Mouse (Mus musculus): ENCODE measurements at regions not wholly inside any gene's neighbourhood (a gene's known extent, or its start where the extent isn't known, plus 50 kb on each side); places are given as distances from the start of the nearest gene placed in this dataset.

DNA sequence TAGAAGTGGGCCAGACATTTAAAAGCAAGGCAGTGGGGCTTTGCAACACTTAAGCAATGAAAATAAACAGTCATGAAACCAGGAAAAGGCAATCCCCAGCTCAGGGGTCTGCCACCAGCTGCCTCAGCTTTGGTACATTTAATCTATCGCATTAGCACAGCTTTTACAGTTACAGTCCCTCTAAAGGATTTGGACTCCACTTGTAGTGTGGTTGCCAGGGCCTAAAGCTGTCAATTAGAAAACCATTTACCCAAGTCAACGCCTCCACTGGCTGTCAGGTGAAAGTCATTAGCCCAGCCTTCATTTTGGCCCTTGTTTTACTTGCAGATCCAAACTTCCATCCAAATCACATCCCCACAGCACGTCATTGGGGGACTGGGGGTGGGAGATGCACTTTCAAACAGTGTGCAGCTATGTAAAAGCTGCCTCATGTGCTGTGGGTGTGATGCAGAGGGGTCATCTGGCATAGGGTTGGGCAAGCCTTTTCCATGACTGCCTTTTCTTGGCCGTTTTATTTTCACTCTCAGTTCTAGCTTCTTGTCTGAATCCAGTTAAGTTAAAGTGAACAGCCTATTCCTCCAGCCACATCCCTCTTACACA lies 664.9 kb upstream of the 2610301B20Rik start:
- no peak overlapping the region for H3K27ac ChIP-seq (ENCODE audit: insufficient read depth, low read depth, low read length)
- H3K36me3 ChIP-seq (ENCODE audit: control insufficient read depth, insufficient read depth, low read length), result no peaks in the 10 kb centered on the region
- H3K4me1 ChIP-seq (ENCODE audit: control insufficient read depth, insufficient read depth, insufficient read length, low read length), result no peaks in the 10 kb centered on the region
- TF ChIP-seq POLR2A (IDR thresholded peaks at IDR 0.05; ENCODE audit: low read depth, low read length) (no peak), CTCF (IDR thresholded peaks at IDR 0.05; ENCODE audit: extremely low read depth, insufficient read length, insufficient replicate concordance, low read depth, low read length) (no peak)
- no peak overlapping the region for H3K4me3 ChIP-seq (ENCODE audit: low read depth, low read length)
- H3K27me3 ChIP-seq (ENCODE audit: control insufficient read depth, insufficient read depth, low read length), result no peaks in the 10 kb centered on the region
- WGBS, result 60% methylated on average over 4 of the region's 4 CpGs

DNA sequence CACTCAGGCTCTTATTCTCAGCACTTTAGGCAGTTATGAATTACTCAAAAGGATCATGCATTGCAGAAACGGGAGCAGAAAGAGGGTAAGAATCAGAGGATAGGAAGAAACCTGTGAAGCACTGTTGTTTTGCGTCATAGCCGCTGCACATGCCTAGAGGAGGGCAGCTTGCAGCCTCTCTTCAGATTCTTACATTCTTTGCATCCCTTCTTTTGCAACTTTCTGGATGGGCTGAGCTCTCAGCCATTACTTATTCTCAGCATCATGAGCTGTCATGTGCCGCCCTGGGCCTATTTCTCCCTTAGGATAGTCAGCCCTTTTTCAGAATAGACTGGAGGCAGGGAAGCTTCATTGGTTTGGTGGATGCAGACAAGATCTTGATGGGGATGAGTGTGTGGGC lies 663.0 kb upstream of the 2610301B20Rik start:
- no peak overlapping the region for H3K4me3 ChIP-seq (ENCODE audit: low read depth, low read length)
- no peaks in the 10 kb centered on the region for H3K27me3 ChIP-seq (ENCODE audit: control insufficient read depth, insufficient read depth, low read length)
- no peak overlapping the region for H3K27ac ChIP-seq (ENCODE audit: insufficient read depth, low read depth, low read length)
- no peaks in the 10 kb centered on the region for H3K36me3 ChIP-seq (ENCODE audit: control insufficient read depth, insufficient read depth, low read length)
- no peaks in the 10 kb centered on the region for H3K4me1 ChIP-seq (ENCODE audit: control insufficient read depth, insufficient read depth, insufficient read length, low read length)
- 87% methylated on average over 4 of the region's 4 CpGs for WGBS
- TF ChIP-seq POLR2A (IDR thresholded peaks at IDR 0.05; ENCODE audit: low read depth, low read length), result no peak
- TF ChIP-seq CTCF (IDR thresholded peaks at IDR 0.05; ENCODE audit: extremely low read depth, insufficient read length, insufficient replicate concordance, low read depth, low read length), result no peak

DNA sequence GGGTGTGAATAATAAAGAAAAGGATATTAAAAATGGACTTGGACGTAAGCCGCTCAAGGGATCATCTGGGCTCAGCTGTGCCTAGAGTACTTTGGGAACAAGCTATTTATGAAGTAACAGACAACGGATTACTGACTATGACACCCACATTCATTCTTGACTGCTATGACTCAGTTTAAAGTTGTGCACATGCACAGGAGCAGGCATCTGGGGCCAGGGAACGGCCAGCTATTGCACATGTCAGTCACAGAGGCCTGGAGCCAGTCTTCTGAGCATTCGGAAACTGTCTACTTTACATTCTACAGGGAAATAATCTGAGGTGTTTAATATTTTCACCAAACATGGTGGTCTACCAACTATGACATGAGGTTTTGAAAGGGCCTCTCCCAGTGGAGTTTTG lies 639.0 kb upstream of the 2610301B20Rik start:
- no peak overlapping the region for H3K27ac ChIP-seq (ENCODE audit: insufficient read depth, low read depth, low read length)
- no peak overlapping the region for H3K4me3 ChIP-seq (ENCODE audit: low read depth, low read length)
- no peaks in the 10 kb centered on the region for H3K27me3 ChIP-seq (ENCODE audit: control insufficient read depth, insufficient read depth, low read length)
- no peaks in the 10 kb centered on the region for H3K4me1 ChIP-seq (ENCODE audit: control insufficient read depth, insufficient read depth, insufficient read length, low read length)
- no peak for TF ChIP-seq CTCF (IDR thresholded peaks at IDR 0.05; ENCODE audit: extremely low read depth, insufficient read length, insufficient replicate concordance, low read depth, low read length)
- no peak for TF ChIP-seq POLR2A (IDR thresholded peaks at IDR 0.05; ENCODE audit: low read depth, low read length)
- WGBS, result 87% methylated on average over 5 of the region's 5 CpGs
- no peaks in the 10 kb centered on the region for H3K36me3 ChIP-seq (ENCODE audit: control insufficient read depth, insufficient read depth, low read length)

DNA sequence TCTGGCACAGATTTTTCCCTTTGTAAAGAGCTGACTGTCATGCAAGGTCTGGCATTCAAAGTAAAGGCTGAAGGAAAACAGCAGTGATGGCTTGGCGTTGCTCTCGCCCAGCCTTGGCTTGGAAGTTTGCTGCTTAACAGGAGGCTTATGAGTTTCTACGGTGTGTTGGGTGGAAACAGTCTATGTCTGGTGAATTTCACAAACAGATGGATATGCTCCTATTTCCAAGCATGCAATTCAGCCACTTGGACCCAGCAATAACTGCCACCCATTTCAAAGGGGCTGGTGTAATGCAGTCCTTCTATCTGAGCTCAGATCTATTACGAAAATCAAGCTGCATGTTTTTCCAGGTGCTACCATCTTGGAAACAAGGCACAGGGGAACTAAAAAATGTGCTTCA lies 632.2 kb upstream of the 2610301B20Rik start:
- Histone ChIP-seq H3K27me3 (ENCODE audit: control insufficient read depth, insufficient read depth, low read length) (no peaks in the 10 kb centered on the region), H3K4me1 (ENCODE audit: control insufficient read depth, insufficient read depth, insufficient read length, low read length) (no peaks in the 10 kb centered on the region), H3K27ac (ENCODE audit: insufficient read depth, low read depth, low read length) (no peak overlapping the region), H3K4me3 (ENCODE audit: low read depth, low read length) (no peak overlapping the region), H3K36me3 (ENCODE audit: control insufficient read depth, insufficient read depth, low read length) (no peaks in the 10 kb centered on the region)
- 86% methylated on average over 4 of the region's 4 CpGs for WGBS
- TF ChIP-seq CTCF (IDR thresholded peaks at IDR 0.05; ENCODE audit: extremely low read depth, insufficient read length, insufficient replicate concordance, low read depth, low read length) (no peak), POLR2A (IDR thresholded peaks at IDR 0.05; ENCODE audit: low read depth, low read length) (no peak)

DNA sequence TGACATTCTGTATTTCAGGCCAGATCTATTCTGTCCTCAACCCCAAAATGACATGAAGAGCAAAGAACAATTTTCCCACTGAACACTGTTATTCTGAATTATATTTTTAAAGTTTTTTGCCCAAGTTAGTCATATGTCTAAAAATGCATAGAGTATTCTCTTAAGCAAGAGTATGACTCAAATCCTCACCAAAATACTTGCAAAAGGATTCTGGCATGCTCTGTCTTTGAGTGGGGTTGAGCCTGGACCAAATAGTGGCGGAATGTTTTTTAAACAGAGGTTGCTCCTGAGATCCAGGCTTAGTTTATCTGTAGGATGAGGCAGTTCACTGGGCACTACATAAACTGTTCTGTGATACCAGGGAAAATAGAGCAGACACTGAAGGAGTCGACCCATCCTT lies 631.4 kb upstream of the 2610301B20Rik start:
- WGBS, result 44% methylated on average over 2 of the region's 2 CpGs

DNA sequence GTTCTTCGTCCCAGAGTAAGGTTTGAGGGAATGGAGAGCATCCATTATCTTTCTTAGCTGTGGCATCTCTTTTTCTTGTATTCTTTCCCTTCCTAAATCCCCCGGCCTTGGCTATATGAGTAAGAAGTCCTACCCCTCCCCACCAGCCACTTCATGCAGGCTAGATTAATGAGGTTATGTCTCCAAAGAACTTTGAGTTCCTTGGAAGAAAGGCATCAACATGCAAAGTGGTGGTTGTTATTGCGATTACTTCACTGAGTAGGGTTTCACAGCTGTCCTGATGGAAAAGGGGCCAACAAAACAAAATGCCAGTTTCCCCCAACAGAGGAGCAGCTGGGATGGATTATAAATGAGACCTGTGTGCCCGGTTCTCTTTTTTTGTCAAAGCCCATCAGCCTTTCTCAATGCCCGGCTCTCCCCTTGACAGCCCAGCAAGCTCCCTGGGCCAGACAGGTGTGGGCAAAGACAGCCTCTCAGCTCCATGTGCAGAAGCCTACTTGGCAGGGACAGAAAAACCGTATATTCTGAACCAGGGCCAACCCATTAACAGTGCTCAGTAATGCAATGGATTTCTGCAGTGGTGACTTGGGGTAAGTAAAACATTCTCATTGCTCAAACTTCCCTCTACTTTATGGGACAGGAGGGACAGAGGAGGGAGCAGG lies 620.1 kb upstream of the 2610301B20Rik start:
- WGBS, result 75% methylated on average over 6 of the region's 6 CpGs
- H3K36me3 ChIP-seq (ENCODE audit: control insufficient read depth, insufficient read depth, low read length), result no peaks in the 10 kb centered on the region
- H3K4me3 ChIP-seq (ENCODE audit: low read depth, low read length), result no peak overlapping the region
- no peak overlapping the region for H3K27ac ChIP-seq (ENCODE audit: insufficient read depth, low read depth, low read length)
- TF ChIP-seq POLR2A (IDR thresholded peaks at IDR 0.05; ENCODE audit: low read depth, low read length) (no peak), CTCF (IDR thresholded peaks at IDR 0.05; ENCODE audit: extremely low read depth, insufficient read length, insufficient replicate concordance, low read depth, low read length) (no peak)
- no peaks in the 10 kb centered on the region for H3K27me3 ChIP-seq (ENCODE audit: control insufficient read depth, insufficient read depth, low read length)
- no peaks in the 10 kb centered on the region for H3K4me1 ChIP-seq (ENCODE audit: control insufficient read depth, insufficient read depth, insufficient read length, low read length)

More for the DNA sequence above, 631.4 kb upstream of the 2610301B20Rik start:
- Histone ChIP-seq H3K36me3 (ENCODE audit: control insufficient read depth, insufficient read depth, low read length) (no peaks in the 10 kb centered on the region), H3K27me3 (ENCODE audit: control insufficient read depth, insufficient read depth, low read length) (no peaks in the 10 kb centered on the region), H3K4me3 (ENCODE audit: low read depth, low read length) (no peak overlapping the region), H3K27ac (ENCODE audit: insufficient read depth, low read depth, low read length) (no peak overlapping the region), H3K4me1 (ENCODE audit: control insufficient read depth, insufficient read depth, insufficient read length, low read length) (no peaks in the 10 kb centered on the region)
- TF ChIP-seq CTCF (IDR thresholded peaks at IDR 0.05; ENCODE audit: extremely low read depth, insufficient read length, insufficient replicate concordance, low read depth, low read length) (no peak), POLR2A (IDR thresholded peaks at IDR 0.05; ENCODE audit: low read depth, low read length) (no peak)

DNA sequence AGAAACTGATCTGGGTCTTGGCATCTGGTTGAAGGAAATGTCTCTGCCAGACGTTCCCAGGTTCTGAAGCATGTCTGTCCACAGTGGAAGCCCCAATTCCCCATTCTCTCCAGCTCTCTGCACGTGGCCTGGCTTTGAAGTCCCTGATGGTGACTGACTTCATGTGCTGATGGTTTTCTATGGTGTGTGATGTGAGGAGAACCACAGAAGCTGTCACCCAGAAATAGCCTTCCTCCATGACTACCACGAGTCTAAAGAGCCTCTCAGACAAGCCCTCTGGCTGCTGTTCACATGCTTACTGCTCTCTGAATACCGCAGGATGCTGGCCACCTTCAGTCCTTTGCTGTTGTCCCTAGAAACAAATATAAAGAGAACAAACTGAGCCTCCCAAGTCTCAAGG lies 616.8 kb upstream of the 2610301B20Rik start:
- H3K27ac ChIP-seq (ENCODE audit: insufficient read depth, low read depth, low read length), result no peak overlapping the region
- no peaks in the 10 kb centered on the region for H3K27me3 ChIP-seq (ENCODE audit: control insufficient read depth, insufficient read depth, low read length)
- H3K4me3 ChIP-seq (ENCODE audit: low read depth, low read length), result no peak overlapping the region
- H3K36me3 ChIP-seq (ENCODE audit: control insufficient read depth, insufficient read depth, low read length), result no peaks in the 10 kb centered on the region
- TF ChIP-seq POLR2A (IDR thresholded peaks at IDR 0.05; ENCODE audit: low read depth, low read length) (no peak), CTCF (IDR thresholded peaks at IDR 0.05; ENCODE audit: extremely low read depth, insufficient read length, insufficient replicate concordance, low read depth, low read length) (no peak)
- no peaks in the 10 kb centered on the region for H3K4me1 ChIP-seq (ENCODE audit: control insufficient read depth, insufficient read depth, insufficient read length, low read length)
- 56% methylated on average over 4 of the region's 4 CpGs for WGBS
